Mouse (Mus musculus) heart, adult 2 months (tissue): ENCODE measurements around the gene H2-M5. TPM values are rescaled to one million over a fixed set of nuclear protein-coding genes. Genes with fewer than 3 reads are reported as not detected.

Experiments used
- DNase-seq, 2 experiments: peaks; one replicate each; pipeline ENCODE4 v3.0.0; 2021
- H3K27ac ChIP-seq: fragments of 200-600 bp; 2 replicates; pipeline ENCODE4 v1.8.1; 2022
- H3K27me3 ChIP-seq: fragments of 200-500 bp; 2 replicates; pipeline ENCODE4 v1.6.1; 2012; ENCODE audit warnings: mild to moderate bottlenecking, low read length, inconsistent platforms, mixed read lengths; ENCODE audit not compliant: control insufficient read depth, insufficient read depth
- H3K36me3 ChIP-seq: fragments of 200-500 bp; 2 replicates; pipeline ENCODE4 v1.6.1; 2012; ENCODE audit warnings: low read length, inconsistent platforms; ENCODE audit not compliant: control insufficient read depth, insufficient read depth
- H3K4me1 ChIP-seq: fragments of 200-500 bp; 2 replicates; pipeline ENCODE4 v1.6.1; 2011; ENCODE audit warnings: low read length; ENCODE audit not compliant: control insufficient read depth, insufficient read depth
- H3K4me3 ChIP-seq: fragments of 200-600 bp; 2 replicates; pipeline ENCODE4 v1.8.1; 2022
- H3K79me2 ChIP-seq: fragments of 200-500 bp; replicated peaks from 2 replicates; pipeline ENCODE4 v1.6.1; 2012; ENCODE audit warnings: mild to moderate bottlenecking, inconsistent platforms, low read length, moderate library complexity, mixed read lengths; ENCODE audit not compliant: control insufficient read depth, insufficient read depth
- H3K9ac ChIP-seq: fragments of 200-500 bp; 2 replicates; pipeline ENCODE4 v1.6.1; 2012; ENCODE audit warnings: low read depth, mild to moderate bottlenecking, control low read depth, inconsistent platforms, low read length, mixed read lengths
- CTCF ChIP-seq: fragments of 200-600 bp; IDR thresholded peaks from 2 replicates; pipeline ENCODE4 v1.8.1; 2022; ENCODE audit warnings: antibody characterized with exemption, mild to moderate bottlenecking, moderate library complexity
- EP300 ChIP-seq: fragments of 200-500 bp; IDR thresholded peaks from 2 replicates; pipeline ENCODE4 v1.6.1; 2011; ENCODE audit warnings: low read depth, low read length, control low read depth; ENCODE audit not compliant: insufficient read depth
- POLR2A ChIP-seq: fragments of 200-500 bp; IDR thresholded peaks from 2 replicates; pipeline ENCODE4 v1.6.1; 2011; ENCODE audit warnings: mild to moderate bottlenecking, low read depth, low read length, control low read depth; ENCODE audit not compliant: insufficient read depth
- WGBS: fragments of 180-500 bp; shearing (Covaris S2); methylation state at CpG from one replicate; pipeline ENCODE4 v1.1.7; 2018; 5-methylcytosine and 5-hydroxymethylcytosine counted together
- intact Hi-C: fragments of 180-260 bp; cut with DNase I; formaldehyde crosslinking; loops from one replicate; pipeline ENCODE4 v1.15.1; 2025
- polyA plus RNA-seq: library from polyadenylated mRNA; depleted of rRNA; stranded (reverse); fragments of >200 nt; gene quantifications from 2 replicates; pipeline ENCODE4 v1.2.3, GENCODE M21; 2012
- total RNA-seq, 2 experiments: library from RNA; stranded (reverse); gene quantifications; 2 replicates each; pipeline ENCODE4 v1.2.3; 2021

H2-M5 gene
- total and polyA plus RNA-seq, 3 experiments: 0.14 to 0.63 (median 0.41) TPM

DNA sequence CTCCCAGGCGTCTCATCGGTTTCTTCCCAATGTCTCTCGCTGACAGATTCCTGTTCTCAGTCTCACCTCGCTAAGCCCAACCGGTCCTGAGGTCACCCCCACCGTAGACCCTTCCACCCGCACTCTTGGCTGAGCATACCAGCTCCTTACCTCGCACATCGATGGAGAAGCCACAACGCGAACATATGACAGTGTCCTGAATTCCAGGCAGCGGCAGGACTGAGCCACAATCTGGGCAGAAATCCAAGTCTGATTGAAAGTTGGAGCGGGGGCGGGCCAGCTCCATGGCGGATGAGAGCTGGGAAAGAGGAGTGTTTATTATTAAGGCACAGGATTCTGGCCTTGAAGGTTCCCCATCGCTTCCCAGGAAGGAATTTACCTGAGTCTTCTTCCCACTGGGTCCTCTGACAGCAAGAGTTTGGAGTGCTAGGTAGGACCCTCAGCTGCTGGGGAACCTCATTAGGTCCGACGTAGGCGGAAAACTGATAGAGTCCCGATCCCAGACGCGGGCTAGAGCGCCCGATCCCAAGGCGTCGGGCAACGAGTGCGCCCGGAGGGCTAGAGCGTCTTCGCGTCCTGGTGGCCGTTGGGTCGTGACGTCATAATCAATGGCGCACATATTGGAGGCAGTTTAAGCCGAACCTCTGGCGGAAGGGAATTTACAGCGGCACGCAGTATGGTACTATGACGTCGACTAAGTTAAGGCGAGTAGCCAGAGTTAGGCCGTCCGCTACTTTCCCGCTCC lies 31.2 kb downstream of the H2-M5 start, which contains the start of the genes Znrd1 and Znrd1as:
Gene Znrd1, minus strand, starts transcription at position 561 of the 745 bp plus-strand sequence.
Gene Znrd1as, plus strand, starts transcription at position 594 of the 745 bp plus-strand sequence.
- Histone ChIP-seq H3K4me1 (peaks cover 3% of the 10 kb centered on the region), H3K9ac (peak within 1 kb of the TSS; percentile 87), H3K79me2 (no peaks in the 10 kb centered on the region), H3K27me3 (no peaks in the 10 kb centered on the region), H3K27ac (peak within 1 kb of the TSS; percentile 83), H3K4me3 (peak within 1 kb of the TSS; percentile 73), H3K36me3 (peaks cover 2% of the 10 kb centered on the region)
- WGBS: under 1% methylated on average over 46 of the region's 46 CpGs
- DNase-seq: peak; percentile 94 to 96
- intact Hi-C loops: loop anchor here (2.0 kb wide), 3 partner anchors 43 to 121 kb away; partner anchors contain the start of gene Trim26
- peak; percentile 89; the same call in 1 of the 2 replicates for TF ChIP-seq EP300
- 0 out of 2 replicates have a peak, but pooled peaks have one; percentile 10 for TF ChIP-seq CTCF
- TF ChIP-seq POLR2A: peak; percentile 85

DNA sequence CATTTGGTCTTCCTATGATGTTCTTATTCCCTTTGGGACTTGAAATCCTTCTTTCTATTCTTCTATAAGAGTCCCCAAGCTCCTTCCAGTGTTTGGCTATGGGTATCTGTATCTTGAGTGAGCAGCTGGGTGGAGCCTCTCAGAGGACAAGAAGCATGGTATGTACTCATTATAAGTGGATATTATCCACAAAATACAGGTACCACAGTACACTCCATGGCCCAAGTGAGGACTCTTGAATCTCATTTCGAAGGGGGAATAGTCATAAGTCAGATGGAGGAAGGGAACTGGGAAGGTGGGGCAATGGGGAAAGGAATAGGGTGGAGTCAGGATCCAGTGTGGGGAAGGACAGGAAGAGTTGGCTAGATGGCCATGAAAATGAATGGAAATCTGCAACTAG lies 36.3 kb downstream of the H2-M5 start:
- H3K79me2 ChIP-seq: no peaks in the 10 kb centered on the region
- no peak overlapping the region for H3K27ac ChIP-seq
- peaks cover 2% of the 10 kb centered on the region; the same call in 1 of the 2 replicates for H3K36me3 ChIP-seq
- peaks cover 2% of the 10 kb centered on the region for H3K4me1 ChIP-seq
- H3K4me3 ChIP-seq: no peak overlapping the region
- WGBS: 86% methylated on average over 1 of the region's 1 CpGs
- H3K9ac ChIP-seq: no peak overlapping the region
- TF ChIP-seq POLR2A (no peak), CTCF (no peak), EP300 (no peak)
- intact Hi-C loops: no loop called here
- no peaks in the 10 kb centered on the region for H3K27me3 ChIP-seq
- no peak for DNase-seq

DNA sequence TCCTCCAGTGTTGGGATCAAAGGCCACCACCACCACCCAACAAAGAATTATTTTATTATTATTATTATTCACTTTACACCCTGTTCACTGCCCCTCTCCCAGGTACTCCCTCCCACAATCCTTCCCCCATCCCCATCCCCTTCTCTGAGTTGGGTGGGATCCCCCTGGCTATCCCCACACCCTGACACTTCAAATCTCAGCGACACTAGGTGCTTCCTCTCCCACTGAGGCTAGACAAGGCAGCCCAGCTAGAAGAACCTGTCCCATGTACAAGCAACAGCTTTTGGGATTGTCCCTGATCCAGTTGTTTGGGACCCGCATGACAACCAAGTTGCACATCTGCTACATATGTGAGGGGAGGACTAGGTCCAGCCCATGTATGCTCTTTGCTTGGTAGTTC lies 36.7 kb downstream of the H2-M5 start:
- Histone ChIP-seq H3K4me1 (peaks cover 2% of the 10 kb centered on the region), H3K27ac (no peak overlapping the region), H3K79me2 (no peaks in the 10 kb centered on the region), H3K9ac (no peak overlapping the region), H3K36me3 (peaks cover 2% of the 10 kb centered on the region; the same call in 1 of the 2 replicates), H3K27me3 (no peaks in the 10 kb centered on the region), H3K4me3 (no peak overlapping the region)
- DNase-seq: no peak
- 94% methylated on average over 2 of the region's 2 CpGs for WGBS
- intact Hi-C loops: no loop called here
- TF ChIP-seq CTCF (no peak), POLR2A (no peak), EP300 (no peak)

DNA sequence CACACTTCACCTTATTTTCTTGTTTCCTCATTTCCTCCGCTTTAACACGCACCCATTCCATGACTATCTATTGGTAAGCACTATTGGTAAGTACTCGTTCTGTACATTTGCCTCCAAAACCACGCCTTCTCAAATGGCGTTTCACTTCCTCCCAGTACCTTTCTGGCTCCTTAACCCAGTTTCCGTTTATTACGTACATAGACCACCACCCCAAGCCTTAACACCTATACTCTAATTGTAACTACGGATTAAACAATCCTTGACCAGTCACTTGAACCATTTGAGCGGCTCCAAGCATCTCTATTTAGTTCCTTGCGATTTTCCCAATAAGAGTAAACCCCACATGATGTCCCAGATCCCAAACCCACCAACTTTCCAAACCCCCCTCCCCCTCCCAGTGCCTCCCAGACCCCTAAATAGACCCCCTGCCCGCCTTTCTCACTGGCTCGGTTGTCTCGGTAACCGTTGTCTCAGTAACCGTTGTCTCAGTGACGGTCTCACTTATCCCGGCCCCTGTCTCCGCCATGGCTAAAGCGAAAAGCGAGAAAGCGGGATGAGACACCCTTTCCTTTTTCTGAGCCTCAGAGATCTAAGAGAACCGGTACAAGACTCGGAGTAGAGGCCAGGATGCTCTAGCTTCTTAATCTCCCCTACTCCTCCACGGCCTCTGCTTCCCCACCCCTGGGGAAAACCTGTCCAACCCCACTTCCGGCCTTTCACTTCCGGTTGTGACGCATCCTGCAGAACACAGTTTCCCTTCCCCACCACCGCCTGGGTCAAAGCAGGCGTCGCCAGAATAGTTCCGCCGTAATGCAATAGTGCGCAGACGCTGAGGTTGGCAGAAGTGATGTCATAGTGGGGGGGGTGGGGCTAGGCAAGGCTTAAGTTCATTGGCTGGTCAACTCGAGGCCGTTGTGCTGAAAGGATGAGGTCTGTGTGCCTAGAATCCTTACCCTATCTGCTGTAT lies 38.1 kb downstream of the H2-M5 start, which contains the start of gene Ppp1r11:
Gene Ppp1r11, minus strand, starts transcription at position 761 of the 967 bp plus-strand sequence.
- intact Hi-C loops: no loop called here
- Histone ChIP-seq H3K27me3 (no peaks in the 10 kb centered on the region), H3K27ac (peak within 1 kb of the TSS; percentile 88), H3K9ac (peak within 1 kb of the TSS; percentile 56), H3K36me3 (peaks cover 2% of the 10 kb centered on the region; the same call in 1 of the 2 replicates), H3K79me2 (no peaks in the 10 kb centered on the region), H3K4me1 (peaks cover 2% of the 10 kb centered on the region), H3K4me3 (peak within 1 kb of the TSS; percentile 84)
- TF ChIP-seq CTCF (no peak), POLR2A (peak; percentile 90), EP300 (peak; percentile 89)
- DNase-seq: peak; percentile 93 to 96
- WGBS: 2% methylated on average over 36 of the region's 36 CpGs

DNA sequence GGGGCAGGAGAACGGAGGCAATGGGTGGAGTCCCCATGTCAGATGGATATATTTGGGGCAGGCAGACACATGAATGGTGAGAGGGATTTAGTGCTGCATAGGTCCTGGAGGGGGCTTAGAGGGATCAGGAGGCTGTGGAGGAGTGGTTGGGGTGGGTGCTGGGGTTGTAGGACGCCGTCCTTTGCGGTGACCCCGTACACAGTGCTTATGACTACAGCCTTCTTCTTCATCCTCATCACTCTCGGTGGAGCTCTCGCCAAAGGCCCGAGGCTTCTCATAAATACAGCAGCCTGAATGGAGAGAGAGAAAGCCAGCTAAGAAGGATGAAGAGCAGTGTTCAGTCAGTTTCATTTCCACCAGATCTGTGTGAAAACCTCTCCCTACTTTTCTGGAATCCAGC lies 40.1 kb downstream of the H2-M5 start:
- Histone ChIP-seq H3K9ac (no peak overlapping the region), H3K4me1 (peaks cover 2% of the 10 kb centered on the region), H3K27me3 (no peaks in the 10 kb centered on the region), H3K4me3 (no peak overlapping the region), H3K36me3 (peaks cover 2% of the 10 kb centered on the region; the same call in 1 of the 2 replicates), H3K27ac (no peak overlapping the region), H3K79me2 (no peaks in the 10 kb centered on the region)
- intact Hi-C loops: no loop called here
- TF ChIP-seq EP300 (no peak), CTCF (no peak)
- WGBS: 85% methylated on average over 8 of the region's 8 CpGs
- no peak for DNase-seq
